Mouse (Mus musculus): ENCODE data around the gene Fam222b.

Fam222b gene

DNA sequence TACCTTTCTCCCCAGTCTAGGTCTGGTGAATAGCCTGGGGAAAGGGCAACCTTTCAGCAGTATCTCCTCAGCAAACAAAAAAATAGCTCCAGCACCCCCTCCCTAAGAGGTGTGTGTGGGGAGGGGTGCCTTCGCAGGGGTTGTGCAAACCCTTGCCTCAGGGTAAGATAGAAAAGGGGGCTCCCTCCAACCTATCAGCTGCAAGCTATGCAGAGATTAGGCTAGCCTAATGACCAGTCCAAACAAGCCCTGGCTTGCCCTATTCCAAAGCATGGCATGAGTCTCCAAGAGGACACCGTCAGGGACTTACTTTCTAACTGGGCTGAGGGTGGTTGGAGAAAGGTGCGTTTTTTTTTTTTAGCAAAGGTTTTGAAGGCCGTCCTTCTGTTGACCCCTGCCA lies 71.7 kb downstream of the Fam222b start:
- DNase-seq, result no peak

DNA sequence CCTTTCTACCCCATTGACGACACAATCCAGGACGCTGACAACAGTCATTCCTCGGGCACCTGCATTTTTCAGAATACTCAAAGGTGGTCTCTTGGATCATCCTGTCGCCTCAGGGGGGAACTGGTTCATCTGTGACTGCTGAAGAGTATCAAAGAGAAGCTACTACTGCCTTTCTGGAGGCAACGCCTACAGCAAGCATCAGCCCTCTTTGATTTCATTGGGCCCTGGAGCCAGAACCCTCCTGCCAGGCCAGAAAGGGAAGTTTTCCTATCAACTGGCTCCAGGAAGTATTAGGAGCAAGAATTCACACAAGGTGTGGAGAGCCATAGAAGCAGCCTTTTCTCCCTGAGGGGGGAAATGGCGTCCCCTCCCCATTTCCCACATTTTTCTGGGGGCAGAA lies 72.2 kb downstream of the Fam222b start:
- no peak for DNase-seq

DNA sequence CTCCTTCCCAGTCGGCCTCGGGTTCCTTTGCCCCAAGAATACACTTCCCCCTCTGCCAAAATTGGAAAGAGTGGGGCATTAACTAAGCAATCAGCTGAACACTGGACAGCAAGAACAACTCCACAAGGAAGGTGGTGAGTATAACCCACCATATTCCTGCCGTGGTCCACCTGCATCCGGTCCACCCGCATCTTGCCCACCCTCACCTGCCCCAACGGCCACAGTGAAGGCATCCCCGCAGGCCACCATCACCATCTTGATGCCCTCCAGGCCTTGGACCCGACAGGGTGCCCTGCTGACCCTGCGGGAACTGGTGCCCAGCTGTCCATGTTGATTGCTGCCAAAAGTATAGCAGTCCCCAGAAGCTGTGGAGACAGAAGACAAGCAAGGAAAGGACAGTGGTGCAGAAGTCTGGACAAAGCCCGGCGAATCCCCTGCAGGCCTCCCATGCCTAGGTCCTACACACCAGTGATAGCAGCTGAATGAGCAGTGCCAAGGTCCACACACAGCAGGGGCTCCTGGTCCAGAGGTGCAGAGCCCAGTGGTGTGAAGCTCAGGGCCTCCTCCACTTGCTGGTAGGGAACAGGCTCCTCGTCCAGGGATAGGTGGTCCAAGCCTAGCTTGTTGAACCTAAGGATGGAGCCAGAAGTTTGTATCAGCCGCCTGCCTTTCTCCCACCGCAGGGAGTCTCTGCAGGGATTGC lies 72.9 kb downstream of the Fam222b start:
- DNase-seq, result no peak

DNA sequence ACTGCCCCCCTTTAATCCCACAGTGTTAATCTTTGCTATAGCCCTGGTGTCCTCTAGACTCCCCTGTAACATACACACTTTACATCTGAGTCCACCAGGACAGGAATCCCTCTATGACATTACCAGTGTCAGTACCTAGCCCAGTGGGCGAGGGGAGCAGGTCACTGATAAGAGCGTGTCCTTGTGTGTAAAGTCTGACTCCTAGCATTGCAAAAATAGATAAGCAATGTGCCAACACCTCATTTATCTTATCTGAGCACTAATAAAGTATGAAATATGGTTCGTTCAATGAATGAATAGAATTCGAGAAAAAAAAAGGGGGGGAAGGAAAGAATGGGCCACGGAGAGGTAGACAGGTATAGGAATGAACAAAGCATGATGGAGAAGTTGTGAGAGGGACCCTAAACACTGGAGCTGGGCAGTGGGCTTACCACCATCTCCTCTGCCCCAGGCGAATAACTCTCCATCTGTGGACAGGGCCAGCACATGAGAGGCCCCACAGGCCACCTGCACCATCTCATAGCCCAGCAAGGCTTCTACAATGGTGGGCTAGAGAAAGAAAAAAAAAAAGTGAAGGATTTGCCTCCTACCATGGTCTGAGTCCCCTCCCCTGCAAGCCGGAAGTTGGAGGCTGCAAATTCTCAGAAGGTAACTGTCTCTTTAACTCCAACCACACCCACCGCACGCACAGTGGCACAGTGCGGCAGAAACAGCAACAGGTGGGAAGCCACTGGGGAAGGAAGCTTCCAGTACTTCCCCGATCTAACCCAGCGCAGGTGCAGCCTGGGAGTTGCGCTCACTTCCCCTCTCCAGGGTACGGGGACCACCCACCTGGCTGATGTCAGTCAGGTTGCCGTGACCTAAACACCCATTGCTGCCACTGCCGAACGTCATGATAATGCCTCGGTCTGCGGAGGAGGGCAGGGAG lies 74.3 kb downstream of the Fam222b start:
- no peak for DNase-seq

DNA sequence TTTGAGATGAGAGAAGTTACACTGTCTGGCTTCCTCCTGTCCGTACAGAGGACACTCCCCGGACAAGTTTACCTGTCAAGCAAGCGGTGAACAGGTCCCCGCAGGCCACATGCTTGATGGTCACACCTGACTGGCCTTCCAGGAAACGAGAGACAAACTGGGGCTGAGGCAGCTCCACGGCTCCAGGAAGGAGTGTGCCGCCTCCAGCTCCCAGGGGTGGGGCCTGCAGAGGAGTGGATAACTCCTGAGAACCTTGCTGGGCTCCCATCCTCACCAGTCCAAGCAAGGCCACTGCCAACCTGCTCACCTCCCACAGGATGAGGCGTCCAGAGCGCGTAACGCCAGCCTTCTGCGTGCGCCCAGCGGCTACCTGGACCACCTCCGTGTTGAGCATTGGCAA lies 75.8 kb downstream of the Fam222b start:
- peak; percentile 61 for DNase-seq

DNA sequence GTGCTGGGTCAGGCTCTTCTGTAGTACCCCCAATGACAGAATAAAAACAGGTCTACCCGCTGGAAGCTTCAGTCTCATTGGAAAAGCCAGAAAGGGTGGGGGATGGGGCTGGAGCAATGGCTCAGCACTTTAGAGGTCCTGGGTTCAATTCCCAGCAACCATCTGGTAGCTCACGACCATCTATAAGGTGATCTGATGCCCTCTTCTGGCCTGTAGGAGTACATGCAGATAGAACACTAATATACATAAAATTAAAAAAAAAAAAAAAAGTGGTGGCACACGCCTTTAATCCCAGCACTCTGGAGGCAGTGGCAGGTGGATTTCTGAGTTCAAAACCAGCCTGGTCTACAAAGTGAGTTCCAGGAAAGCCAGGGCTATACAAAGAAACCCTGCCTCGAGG lies 76.9 kb downstream of the Fam222b start:
- DNase-seq, result no peak

DNA sequence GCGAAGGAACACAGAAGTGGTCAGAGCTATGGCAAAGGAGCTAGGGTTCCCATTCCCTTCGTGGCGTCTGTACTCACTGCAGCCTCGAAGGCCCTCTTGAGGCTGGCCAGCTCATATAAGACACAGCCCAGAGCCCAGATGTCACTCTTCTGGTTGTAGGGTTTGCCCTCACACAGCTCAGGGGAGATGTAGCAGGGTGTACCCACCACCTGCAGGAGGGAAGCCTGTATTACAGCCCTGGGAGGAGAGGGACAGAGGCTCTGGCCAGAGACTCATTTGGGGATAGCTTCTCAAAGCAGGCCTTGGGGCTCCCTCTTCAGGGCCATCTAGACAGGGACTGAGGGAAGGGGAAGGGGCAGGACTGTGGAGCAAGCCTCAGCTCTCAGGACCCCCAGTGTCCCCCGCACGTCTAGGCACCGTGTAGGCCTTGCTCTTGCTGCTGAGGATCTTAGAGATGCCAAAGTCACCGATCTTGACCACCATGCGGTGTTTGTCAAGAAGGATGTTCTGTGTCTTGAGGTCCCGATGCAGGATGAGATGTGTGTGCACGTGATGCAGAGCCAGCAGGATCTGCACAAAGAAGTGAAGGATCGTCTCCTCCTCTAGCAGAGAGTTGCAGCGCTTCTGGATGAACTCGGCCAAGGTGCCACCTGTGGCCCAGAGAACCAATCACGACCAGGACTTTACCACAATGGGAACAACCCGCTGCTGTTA lies 77.7 kb downstream of the Fam222b start:
- no peak for DNase-seq

DNA sequence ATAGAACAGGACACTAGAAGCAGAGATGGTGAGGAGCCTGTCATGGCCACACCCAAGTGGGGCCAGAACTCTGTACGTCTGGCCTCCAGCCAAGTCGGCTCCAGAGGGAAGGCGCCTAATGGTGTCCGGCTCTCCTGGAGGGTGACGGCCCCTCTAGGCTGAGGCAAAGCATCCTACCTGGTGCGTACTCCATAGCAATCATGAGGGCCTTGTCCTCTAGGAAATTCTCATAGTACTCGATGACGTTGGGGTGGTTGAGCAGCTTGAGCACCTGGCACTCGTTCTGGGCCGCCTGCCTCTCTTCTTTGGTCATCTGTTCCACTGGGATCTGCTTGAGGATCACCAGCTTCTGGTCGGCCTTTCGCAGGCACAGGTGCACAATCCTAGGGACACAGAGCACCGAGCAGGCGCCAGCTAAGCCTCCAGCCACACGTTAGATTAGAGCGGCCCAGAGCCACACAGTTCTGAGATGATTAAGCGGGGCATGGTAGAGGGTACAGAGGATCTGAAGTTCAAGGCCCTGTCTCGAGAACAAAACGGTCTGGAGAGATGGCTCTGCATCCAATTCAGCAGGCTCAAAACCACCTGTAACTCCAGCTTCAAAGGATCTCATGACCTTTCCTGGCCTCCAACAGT lies 78.4 kb downstream of the Fam222b start:
- no peak for DNase-seq

DNA sequence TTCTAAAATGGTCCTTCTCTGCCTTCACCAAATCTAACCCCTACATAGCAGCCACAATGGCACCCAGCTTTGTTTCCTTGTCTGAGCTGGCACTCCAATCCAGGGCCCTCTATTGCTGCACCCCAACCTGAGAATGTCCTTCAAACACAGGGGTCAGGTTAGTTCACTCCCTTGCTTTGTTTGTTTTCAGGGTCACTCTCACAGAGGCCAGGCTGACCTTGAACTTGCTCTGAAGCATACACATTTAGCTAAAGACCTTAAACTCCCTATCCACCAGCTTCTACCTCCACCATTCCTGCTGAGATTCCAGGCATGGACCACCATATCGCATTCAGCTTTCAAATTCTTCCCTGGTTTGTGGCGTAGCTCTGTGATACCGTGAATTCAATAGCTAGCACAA lies 80.0 kb downstream of the Fam222b start:
- DNase-seq, result no peak

DNA sequence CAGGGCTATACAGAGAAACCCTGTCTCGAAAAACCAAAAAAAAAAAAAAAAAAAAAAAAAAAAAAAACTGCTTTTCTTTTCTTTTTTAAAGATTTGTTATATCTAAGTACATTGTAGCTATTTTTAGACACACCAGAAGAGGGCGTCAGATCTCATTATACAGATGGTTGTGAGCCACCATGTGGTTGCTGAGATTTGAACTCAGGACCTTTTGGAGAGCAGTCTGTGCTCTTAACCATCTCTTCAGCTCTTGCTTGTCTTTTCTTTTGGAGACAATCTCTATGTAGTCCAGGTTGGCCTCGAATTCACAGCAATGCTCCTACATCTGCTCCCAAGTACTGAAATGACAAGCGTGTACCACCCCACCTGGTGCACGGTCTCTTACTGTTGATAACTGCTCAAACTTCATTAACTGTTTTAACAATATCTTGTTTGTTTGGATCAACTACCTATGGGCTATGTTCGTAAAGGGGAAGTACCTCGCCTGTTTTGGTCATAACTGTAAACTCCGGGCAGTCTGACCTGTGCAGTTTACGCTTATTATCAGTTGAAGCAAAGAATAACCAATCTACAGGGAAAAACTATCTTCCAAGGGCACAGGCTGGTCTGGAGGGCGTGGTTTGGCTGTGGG lies 81.4 kb downstream of the Fam222b start:
- DNase-seq, result no peak

DNA sequence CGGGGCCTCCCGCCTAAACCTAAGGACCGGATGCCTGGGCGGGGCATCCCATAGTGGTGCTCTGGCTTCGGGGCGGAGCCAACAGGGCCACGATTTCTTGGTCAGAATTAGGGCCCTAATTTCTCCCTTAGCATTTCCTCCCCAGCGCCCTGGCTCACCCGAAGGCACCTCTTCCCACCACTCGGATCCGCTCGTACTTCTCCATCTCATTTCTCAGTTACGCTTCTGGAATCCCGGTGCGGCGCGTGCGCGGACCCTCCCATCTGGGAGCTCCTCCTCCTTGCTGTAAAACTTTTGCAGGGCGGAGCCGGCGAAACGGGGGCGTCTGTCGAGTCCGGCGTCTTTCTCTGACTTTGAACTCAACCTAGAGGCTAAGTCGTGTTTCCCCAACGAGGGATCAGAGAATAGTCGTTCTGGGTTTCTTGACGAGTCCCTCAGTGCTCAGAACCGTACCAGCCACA lies 82.0 kb downstream of the Fam222b start, which contains the start of the genes Nek8 and Tlcd1:
Gene Nek8, minus strand, starts transcription at position 274 of the 461 bp plus-strand sequence.
Gene Tlcd1, plus strand, starts transcription at position 310 of the 461 bp plus-strand sequence.
- DNase-seq, result peak; percentile 97

DNA sequence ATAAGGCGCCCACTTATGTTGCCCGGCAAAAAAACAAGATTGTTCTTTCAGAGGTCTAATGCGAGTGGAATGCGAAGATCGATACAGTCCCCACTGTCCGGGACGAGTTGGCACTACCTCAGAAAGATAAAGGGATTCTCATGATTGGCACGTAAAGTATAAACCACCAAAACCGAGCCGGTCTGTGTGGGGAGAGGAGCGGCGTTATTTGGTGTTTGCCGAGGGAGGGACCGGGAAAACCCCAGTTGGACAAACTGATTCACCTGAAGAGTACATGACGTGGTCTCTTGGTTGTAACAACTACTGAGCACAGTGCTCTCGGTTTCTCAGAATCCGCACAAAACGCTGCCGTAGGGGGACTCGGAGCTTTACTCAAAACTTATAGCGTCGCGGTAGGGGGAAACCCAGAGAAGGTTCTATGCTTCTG lies 82.5 kb downstream of the Fam222b start:
- DNase-seq, result no peak

DNA sequence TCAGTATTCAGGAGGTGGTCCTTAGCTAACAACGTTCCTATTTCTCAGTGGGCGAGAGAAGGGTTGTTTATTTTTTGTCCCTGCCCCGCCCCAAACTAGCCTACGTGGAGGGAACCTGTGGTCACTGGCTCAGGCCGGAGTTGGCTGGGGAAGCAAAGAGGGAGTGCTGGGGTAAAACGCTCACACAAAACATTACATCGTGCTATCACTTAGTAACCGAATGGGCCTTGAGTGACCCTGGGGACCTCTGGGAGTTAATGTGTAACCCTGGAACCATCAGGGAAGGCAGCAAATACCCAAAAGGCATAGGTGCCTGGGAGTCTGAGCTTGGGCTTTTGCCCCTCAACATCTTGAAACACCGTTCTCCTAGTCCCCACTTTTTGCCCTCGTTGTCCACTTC lies 83.0 kb downstream of the Fam222b start:
- peak; percentile 96 for DNase-seq

DNA sequence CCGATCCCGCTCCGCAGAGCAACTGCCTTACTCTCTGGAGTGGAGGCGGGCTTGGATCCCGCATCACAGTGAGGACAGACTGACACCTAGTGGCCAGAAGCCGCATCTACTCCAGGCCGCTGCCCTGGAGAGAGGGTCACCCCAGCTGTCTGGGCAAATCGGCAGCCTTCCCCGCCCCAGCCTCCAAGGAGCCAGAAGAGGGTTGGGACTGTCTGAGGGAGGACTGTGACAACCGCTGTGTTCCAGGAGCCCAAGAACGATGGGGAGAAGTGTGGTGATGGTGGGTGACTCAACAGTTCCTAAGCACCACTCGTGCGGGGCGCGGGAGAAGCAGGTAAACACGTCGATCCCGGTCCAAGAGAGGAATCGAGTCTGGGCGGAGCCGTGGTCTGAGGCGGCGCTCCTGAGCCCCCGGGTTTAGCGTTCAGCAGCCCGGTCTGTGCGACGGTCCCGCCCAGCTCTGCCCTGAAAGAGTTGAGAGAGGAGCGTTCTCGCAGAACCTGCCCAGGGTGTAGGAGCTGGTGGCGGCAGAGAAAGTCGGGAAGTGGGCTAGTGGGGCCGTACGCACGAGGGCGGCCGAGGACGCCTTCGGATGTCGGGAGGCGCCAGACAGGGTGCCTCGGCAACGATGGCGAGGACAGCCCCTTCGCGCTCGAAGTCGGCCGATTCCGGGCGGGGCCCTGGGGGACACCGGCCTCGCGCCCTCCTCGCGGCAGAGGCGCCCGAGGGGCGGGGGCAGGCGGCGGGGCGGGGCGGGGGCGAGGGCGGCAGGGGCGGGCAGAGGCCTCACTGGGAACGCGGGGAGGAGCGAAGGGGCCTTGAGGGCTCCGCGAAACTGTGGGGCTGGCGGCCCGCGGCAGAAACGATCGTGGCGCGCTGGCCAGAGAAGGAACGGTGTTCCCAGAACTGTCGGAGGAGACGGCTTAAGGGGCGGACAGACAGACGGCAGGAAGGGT lies 83.7 kb downstream of the Fam222b start:
- DNase-seq, result peak; percentile 97

DNA sequence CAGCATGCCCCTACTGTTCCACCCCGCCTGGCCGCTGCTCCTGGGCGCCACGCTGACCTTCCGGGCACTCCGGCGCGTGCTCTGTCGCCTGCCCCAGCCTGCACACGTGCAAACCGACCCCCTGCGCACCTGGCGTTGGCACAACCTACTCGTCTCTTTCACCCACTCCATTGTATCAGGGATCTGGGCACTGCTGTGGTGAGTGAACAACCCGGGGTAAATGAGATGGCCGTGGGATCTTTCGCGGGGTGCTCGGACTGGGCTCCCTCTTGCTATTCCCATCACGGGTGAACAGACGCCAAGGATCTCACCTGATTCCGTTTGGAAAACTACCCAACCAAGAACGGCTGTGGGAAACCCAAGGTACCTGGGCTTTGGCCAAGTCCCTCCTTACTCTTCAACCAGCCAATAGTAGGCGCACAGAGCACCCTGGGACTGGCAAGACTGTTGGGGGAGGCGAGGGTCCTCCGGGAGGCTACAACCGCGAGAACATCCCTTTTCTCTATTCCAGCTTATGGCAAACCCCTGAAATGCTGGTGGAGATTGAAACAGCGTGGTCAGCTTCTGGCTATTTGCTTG lies 84.5 kb downstream of the Fam222b start:
- peak; percentile 90 for DNase-seq

DNA sequence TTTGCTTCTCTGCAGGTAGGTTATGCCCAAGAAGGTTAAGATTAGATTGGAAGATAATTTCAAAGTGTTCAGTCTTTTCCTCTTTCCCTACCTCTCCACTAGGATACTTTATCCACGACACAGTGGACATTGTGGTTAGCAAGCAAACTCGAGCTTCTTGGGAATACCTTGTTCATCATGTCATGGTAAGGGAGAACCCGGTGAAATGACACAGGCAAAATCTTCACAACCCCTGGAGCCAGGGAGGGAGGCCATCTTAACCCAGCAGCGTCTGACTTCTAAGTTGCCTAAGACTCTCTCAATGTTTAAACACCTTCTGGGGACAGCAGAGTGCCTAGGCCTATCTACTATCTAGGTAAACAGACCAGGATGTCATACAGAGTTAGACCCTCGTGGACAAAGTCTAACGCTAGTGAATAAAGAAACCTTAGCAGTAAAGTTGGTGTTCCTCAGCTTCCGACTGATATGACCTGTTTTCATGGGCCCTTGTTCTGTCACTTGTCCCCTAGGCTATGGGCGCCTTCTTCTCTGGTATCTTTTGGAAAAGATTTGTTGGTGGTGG lies 85.1 kb downstream of the Fam222b start:
- DNase-seq, result no peak

DNA sequence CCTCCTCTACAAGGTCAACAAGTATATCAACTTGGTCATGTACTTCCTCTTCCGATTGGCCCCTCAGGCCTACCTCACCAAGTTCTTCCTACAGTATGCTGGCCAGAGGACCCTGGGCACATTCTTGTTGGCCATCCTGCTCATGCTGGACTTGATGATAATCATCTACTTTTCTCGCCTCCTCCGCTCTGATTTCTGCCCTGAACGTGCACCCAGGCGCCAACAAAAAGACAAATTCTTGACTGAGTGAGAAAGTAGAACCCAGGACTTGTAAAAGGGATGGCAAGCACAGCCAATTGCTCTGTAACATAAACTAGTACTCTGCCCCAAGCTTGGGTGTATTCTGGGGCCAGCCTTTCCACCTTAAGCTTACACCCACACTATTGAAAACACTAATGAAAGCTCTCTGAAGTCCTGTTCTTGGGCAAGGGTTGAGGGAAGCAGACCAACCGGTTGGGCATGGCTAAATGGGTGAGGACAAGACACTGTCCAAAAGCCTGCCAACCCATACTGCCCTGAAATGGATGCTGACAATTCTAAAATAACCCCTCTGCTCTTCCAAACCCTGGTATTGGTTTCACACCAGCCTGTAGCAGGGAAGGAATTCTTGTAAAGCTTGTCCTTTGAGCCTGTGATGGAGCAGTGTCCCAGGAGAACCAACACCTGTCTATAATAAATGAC lies 85.8 kb downstream of the Fam222b start:
- no peak for DNase-seq

DNA sequence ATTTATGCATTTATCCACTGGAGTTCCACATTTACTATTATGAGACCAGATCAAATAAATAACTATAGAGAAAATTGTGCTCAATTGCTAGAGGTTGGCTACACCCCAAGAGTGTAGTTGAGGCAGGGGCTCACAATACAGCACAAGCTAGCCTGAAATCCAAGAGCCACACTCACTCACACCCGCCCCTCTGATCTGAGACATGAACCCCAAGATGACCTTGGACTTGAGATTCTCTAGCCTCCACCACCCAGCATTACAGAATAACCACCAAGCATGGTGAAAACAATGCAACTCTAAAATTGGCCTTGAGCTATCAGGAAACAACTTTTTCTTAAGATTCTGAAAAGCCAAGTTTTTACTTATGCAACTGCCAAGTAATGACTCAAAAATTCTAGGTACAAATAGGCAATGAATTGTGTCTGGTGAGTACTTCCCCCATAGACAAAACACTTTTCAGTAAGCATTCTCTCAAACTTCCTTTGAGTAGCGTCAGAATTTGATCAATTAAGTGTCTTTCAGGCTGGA lies 87.4 kb downstream of the Fam222b start:
- no peak for DNase-seq

DNA sequence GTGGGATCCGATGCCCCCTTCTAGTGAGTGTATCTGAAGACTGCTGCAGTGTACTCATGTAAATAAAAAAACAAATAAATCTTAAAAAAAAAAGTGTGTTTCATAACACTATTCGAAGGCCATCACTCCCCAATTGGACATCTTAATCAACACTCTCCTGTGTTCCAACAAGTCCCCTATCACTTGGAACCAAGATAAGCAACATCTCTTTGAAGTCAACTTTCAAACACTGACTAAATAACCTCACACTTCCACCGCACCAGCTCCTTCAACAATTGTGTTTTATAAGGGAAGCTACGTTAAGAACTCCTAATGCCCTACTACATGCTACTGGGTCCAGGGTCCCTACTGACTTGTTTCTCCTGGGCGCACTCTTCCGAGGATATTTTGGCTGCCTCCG lies 88.0 kb downstream of the Fam222b start:
- DNase-seq, result no peak
